Mouse (Mus musculus) erythroblast, embryonic 14.5 days (primary cell): ENCODE data around the gene Nab1.

Source experiments
- GATA1 ChIP-seq: IDR thresholded peaks from 2 replicates; pipeline ENCODE4 v1.6.1; 2012; ENCODE audit warnings: low read length, inconsistent platforms, mixed read lengths
- TAL1 ChIP-seq: IDR thresholded peaks from 3 replicates; pipeline ENCODE4 v1.6.1; 2012; ENCODE audit warnings: low read length, inconsistent platforms, mixed read lengths

DNA sequence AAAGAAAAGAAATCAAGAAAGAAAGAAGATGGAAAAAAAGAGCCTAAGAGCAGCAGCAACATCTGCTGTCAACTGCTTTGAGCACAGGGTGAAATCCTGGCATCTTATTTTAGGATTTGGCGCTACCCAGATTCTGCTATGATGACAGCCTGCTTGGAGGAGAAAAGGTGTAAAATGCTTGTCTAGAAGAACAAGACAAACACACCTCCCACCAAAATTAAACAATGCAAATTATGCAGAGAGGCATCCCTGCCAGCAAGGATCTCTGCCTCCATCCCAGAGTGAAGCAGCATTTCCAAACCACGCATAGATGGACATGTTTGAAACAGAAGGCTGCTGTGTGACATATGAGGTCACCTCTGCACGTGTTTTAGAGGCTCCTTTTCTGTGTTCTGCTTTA lies 35.2 kb downstream of the Nab1 start:
- TF ChIP-seq GATA1 = no peak
- TF ChIP-seq TAL1 = no peak
